Mouse (Mus musculus) liver, embryonic 13.5 days (tissue): Measurements from ENCODE around the gene Szt2. TPM values are rescaled to one million over a fixed set of nuclear protein-coding genes. Genes with fewer than 3 reads are reported as not detected.
A peak's percentile ranks its signal among the peaks of the same experiment; 100 is the strongest.

Experiments used
- ATAC-seq: fragments of 200-750 bp; cut with Nextera tagmentation; 2 replicates; pipeline ENCODE4 v1.8.0; 2017; ENCODE audit warnings: low read depth, mild to moderate bottlenecking, moderate number of reproducible peaks, moderate library complexity
- DNase-seq: peaks from one replicate; pipeline ENCODE4 v3.0.0; 2022
- H3K27ac ChIP-seq: fragments of 300-500 bp; sonication (generic); 2 replicates; pipeline ENCODE4 v1.5.1; 2015; ENCODE audit warnings: moderate library complexity, mild to moderate bottlenecking, inconsistent platforms
- H3K27me3 ChIP-seq: fragments of 300-500 bp; sonication (generic); 2 replicates; pipeline ENCODE4 v1.6.1; 2015; ENCODE audit warnings: mild to moderate bottlenecking, inconsistent platforms
- H3K36me3 ChIP-seq: fragments of 300-500 bp; sonication (generic); 2 replicates; pipeline ENCODE4 v1.6.1; 2015; ENCODE audit warnings: mild to moderate bottlenecking, inconsistent platforms
- H3K4me1 ChIP-seq: fragments of 300-500 bp; sonication (generic); replicated peaks from 2 replicates; pipeline ENCODE4 v1.6.1; 2015; ENCODE audit warnings: inconsistent platforms
- H3K4me2 ChIP-seq: fragments of 300-500 bp; sonication (generic); 2 replicates; pipeline ENCODE4 v1.6.1; 2015; ENCODE audit warnings: inconsistent platforms, mild to moderate bottlenecking, moderate library complexity
- H3K4me3 ChIP-seq: fragments of 300-500 bp; sonication (generic); replicated peaks from 2 replicates; pipeline ENCODE4 v1.5.1; 2015; ENCODE audit warnings: mild to moderate bottlenecking, inconsistent platforms
- H3K9ac ChIP-seq: fragments of 300-500 bp; sonication (generic); 2 replicates; pipeline ENCODE4 v1.6.1; 2015; ENCODE audit warnings: mild to moderate bottlenecking, inconsistent platforms
- H3K9me3 ChIP-seq: fragments of 300-500 bp; sonication (generic); replicated peaks from 2 replicates; pipeline ENCODE4 v1.6.1; 2016; ENCODE audit warnings: inconsistent platforms
- WGBS: fragments of 180-500 bp; shearing (Covaris S2); methylation state at CpG from one replicate; pipeline ENCODE4 v1.1.7; 2015; ENCODE audit not compliant: insufficient replicate concordance; 5-methylcytosine and 5-hydroxymethylcytosine counted together
- polyA plus RNA-seq: library from polyadenylated mRNA; unstranded; fragments of >200 nt; fragmentation: Nextera tagmentation; extraction: Ambion mirVana; gene quantifications from 2 replicates; pipeline ENCODE4 v1.2.1, GENCODE M21; 2015

Szt2 gene
- polyA plus RNA-seq, 1 experiment from 2014 or later: 2.0 TPM

DNA sequence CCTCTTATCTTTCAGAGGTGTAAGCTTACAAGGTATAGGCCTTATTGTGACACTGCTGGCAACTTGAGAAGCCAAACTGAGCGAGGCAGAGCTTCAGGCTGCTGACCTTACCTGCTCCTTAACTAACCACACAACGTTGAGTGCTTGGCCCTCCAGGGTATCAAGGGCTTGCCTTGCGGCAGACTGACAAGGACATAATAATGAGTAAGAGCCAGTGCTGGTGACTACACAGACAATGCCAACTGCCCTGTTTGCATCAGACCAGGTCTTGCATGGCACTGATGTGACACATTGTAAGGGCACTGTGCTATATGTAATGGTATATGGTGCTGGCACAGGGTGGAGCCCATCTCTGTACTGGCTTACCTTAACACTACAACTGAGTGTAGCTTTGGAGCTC is 40.5 kb downstream of the Szt2 start:
- WGBS: 79% methylated on average over 3 of the region's 3 CpGs
- Histone ChIP-seq H3K9me3 (no peaks in the 10 kb centered on the region), H3K27me3 (no peaks in the 10 kb centered on the region), H3K9ac (no peak overlapping the region), H3K4me2 (no peak overlapping the region), H3K4me3 (no peak overlapping the region), H3K4me1 (no peaks in the 10 kb centered on the region), H3K27ac (no peak overlapping the region), H3K36me3 (peaks cover 86% of the 10 kb centered on the region)
- no peak for ATAC-seq
- no peak for DNase-seq

DNA sequence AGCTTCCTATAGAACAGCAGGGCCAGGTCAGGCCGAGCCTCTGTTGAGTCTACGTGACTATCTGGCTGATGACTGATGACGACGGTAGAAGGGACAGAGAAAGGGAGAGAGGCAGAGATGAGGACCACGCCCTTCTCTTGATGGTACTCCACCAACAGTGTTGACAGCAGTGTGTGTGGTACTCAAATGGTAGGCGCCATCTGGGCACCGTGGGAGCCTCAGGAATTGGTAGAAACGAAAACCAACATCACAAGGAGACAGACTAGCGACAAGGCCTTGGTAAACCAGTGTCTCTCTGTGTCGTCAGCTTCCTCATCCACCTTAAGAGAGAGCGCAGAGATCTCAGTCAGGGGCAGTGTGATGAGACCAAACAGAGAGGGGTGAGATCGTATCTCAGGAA is 41.5 kb downstream of the Szt2 start:
- peaks cover 86% of the 10 kb centered on the region for H3K36me3 ChIP-seq

DNA sequence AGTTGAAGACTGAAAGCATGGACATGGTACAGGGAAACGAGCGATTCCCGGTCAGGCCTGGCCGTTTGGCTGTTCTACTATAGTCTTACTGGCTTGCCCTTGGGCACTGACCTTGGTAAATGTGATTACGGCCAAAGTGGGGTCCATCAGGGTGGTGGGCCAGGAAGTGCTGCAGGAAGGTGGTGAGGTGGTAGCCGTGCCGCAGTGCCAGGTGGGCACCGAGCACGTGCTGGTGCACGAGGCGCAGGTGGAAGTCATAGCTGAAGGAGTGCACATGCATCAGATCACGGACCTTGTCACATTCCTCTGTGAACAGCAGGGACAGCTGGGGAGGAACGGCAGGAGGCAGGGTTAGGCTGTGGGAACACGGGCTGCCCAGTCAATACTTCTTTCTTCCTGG is 43.1 kb downstream of the Szt2 start:
- H3K36me3 ChIP-seq: peaks cover 81% of the 10 kb centered on the region
- H3K4me2 ChIP-seq: no peak overlapping the region
- DNase-seq: no peak
- peaks cover 7% of the 10 kb centered on the region for H3K4me1 ChIP-seq
- no peaks in the 10 kb centered on the region for H3K9me3 ChIP-seq
- 82% methylated on average over 14 of the region's 14 CpGs for WGBS
- no peak overlapping the region for H3K4me3 ChIP-seq
- H3K27ac ChIP-seq: no peak overlapping the region
- no peak overlapping the region for H3K9ac ChIP-seq
- H3K27me3 ChIP-seq: no peaks in the 10 kb centered on the region
- ATAC-seq: no peak

More for the DNA sequence above, 41.5 kb downstream of the Szt2 start:
- DNase-seq (no peak), ATAC-seq (no peak)
- no peak overlapping the region for H3K9ac ChIP-seq
- no peaks in the 10 kb centered on the region for H3K9me3 ChIP-seq
- no peak overlapping the region for H3K4me2 ChIP-seq
- WGBS: 78% methylated on average over 12 of the region's 12 CpGs
- no peaks in the 10 kb centered on the region for H3K4me1 ChIP-seq
- H3K27me3 ChIP-seq: no peaks in the 10 kb centered on the region
- no peak overlapping the region for H3K27ac ChIP-seq
- no peak overlapping the region for H3K4me3 ChIP-seq

DNA sequence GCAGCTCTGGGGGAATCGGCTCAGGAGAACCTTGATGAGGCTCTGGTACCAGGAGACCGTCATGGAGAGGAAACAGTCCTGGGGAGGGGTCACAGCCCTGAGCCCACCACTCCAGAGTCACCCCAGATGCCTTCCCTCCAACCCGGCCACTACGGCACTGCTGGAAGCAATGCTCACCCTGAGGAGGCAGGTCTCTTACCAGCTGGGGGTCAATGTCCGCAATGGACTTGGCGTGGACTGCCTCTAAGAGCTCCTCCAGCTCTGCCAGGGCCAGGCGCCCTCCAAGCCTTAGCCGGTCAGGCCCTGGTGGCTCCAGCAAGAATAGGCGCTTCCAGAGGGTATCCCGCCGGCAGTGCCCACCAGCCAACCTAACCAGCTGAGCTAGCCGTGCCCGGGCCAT is 44.4 kb downstream of the Szt2 start:
- no peak for DNase-seq
- Histone ChIP-seq H3K9me3 (no peaks in the 10 kb centered on the region), H3K36me3 (peaks cover 70% of the 10 kb centered on the region), H3K4me3 (no peak overlapping the region), H3K9ac (no peak overlapping the region), H3K4me2 (no peak overlapping the region), H3K4me1 (peaks cover 20% of the 10 kb centered on the region), H3K27ac (no peak overlapping the region), H3K27me3 (no peaks in the 10 kb centered on the region)
- ATAC-seq: no peak
- WGBS: 87% methylated on average over 13 of the region's 13 CpGs

DNA sequence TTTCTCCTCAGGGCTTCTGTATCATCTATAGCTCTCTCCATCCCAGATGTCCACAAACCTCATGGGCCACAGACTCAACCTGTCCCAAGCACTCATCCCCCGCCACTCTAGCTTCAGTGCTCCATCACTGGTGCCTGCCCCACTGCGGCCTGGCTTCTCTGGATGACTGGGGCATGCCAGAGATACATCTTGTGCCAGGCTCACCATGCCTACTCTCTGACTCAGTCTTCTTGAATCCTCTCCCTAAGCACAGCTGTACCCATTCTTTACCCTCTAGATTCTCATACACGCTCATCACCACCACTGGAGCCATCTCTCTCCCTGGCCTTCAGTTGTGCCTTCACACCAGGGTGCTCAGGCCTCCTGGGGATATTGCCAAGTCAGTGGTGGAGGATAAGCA is 45.1 kb downstream of the Szt2 start:
- no peak overlapping the region for H3K4me2 ChIP-seq
- no peak overlapping the region for H3K27ac ChIP-seq
- peaks cover 64% of the 10 kb centered on the region for H3K36me3 ChIP-seq
- H3K4me1 ChIP-seq: peaks cover 26% of the 10 kb centered on the region
- no peak overlapping the region for H3K4me3 ChIP-seq
- no peaks in the 10 kb centered on the region for H3K27me3 ChIP-seq
- 93% methylated on average over 3 of the region's 3 CpGs for WGBS
- DNase-seq: no peak
- ATAC-seq: no peak
- no peak overlapping the region for H3K9ac ChIP-seq
- no peaks in the 10 kb centered on the region for H3K9me3 ChIP-seq

DNA sequence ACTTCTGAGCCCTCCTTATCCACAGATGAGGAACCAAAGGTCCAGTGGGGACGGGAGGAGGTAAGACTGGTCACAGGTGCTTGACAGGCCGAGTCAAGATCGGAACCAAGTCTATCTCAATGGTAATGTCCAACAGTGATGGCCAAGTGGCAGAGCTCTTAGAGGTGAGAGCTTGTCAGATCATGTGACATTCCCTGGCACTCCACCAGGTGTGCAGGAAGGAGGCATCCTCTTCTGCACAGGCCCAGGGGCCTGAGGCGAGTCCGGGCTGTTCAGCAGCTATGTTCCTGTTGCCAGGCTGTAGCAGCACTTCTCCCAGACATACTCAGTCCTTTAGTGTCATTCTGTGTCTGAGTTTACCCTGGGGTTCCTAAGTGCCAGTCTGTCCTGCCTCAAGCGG is 46.2 kb downstream of the Szt2 start:
- Histone ChIP-seq H3K4me1 (peaks cover 26% of the 10 kb centered on the region), H3K9me3 (no peaks in the 10 kb centered on the region), H3K4me3 (no peak overlapping the region), H3K27ac (no peak overlapping the region), H3K9ac (no peak overlapping the region), H3K27me3 (no peaks in the 10 kb centered on the region), H3K36me3 (peaks cover 53% of the 10 kb centered on the region), H3K4me2 (no peak overlapping the region)
- no peak for ATAC-seq
- WGBS: 83% methylated on average over 6 of the region's 6 CpGs
- DNase-seq: no peak

DNA sequence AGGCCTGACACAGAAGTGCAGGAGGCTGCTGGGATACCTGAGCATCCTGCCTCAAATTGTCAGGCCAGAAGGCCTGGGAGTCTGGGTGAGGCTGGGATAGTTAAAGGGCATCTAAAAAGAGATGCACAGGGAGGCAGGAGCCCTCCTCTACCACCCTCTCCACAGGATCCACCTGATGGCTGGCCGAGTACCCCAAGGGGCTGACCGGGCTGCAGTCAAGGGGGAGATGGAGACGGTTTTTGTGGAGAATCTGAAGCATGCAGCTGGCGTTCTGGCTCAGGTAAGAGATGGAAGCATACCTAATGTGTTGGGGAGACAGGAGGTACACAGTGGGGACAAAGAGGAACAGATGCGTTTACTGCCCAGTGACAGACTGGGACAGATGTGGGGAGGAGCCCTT is 47.6 kb downstream of the Szt2 start:
- ATAC-seq (no peak), DNase-seq (no peak)
- peaks cover 47% of the 10 kb centered on the region for H3K36me3 ChIP-seq
- H3K9ac ChIP-seq: no peak overlapping the region
- no peak overlapping the region for H3K27ac ChIP-seq
- no peak overlapping the region for H3K4me3 ChIP-seq
- H3K4me1 ChIP-seq: peaks cover 26% of the 10 kb centered on the region
- H3K4me2 ChIP-seq: no peak overlapping the region
- WGBS: 78% methylated on average over 5 of the region's 5 CpGs
- H3K9me3 ChIP-seq: no peaks in the 10 kb centered on the region
- no peaks in the 10 kb centered on the region for H3K27me3 ChIP-seq

- Histone ChIP-seq H3K4me3 (peak overlapping the region; percentile 74), H3K27ac (peak overlapping the region; percentile 66), H3K9ac (peak overlapping the region; percentile 79), H3K4me2 (peak overlapping the region; percentile 96), H3K9me3 (no peaks in the 10 kb centered on the region), H3K36me3 (peaks cover 35% of the 10 kb centered on the region), H3K4me1 (peaks cover 26% of the 10 kb centered on the region), H3K27me3 (no peaks in the 10 kb centered on the region)
- DNase-seq (peak; percentile 57), ATAC-seq (peak; percentile 76)
- 1% methylated on average over 54 of the region's 54 CpGs for WGBS
These were observed 49.0 kb downstream of the Szt2 start for GRCm38 (mm10) chr4:118359896-118360720.

DNA sequence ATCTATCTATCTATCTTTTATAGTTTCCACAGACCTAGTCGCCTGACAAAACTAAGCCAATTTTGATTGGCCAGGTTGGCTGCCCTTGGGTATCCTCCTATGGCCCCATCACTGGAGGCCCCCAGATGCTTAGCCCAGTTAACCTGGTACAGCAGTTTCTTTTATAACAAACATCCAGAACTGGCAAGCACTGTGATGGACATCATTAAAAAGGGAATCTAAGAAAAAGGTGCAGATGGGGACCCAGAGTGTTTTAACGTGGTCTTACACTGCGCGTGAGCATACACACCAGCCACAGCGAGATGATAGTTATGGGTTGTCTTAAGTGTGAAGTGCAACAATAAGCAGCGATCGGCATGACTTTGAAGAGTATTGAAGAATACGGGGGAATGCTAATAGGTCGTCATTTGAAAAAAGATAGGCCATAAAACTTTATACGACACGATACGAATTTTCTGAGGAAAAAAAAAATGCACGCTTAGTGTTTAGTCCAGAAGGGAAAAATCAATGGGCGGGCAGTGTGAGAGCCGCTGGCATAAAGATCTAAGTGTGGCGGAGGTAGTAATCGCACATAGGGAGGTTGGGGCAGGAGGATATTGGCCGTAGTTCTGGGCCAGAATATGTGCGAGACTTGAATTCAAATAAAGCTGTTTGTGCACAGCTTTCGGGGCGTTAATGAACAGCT is 49.7 kb downstream of the Szt2 start:
- peaks cover 26% of the 10 kb centered on the region for H3K4me1 ChIP-seq
- H3K27me3 ChIP-seq: no peaks in the 10 kb centered on the region
- peaks cover 27% of the 10 kb centered on the region for H3K36me3 ChIP-seq
- no peaks in the 10 kb centered on the region for H3K9me3 ChIP-seq
- H3K9ac ChIP-seq: peak overlapping the region; percentile 79
- 13% methylated on average over 21 of the region's 21 CpGs for WGBS
- ATAC-seq (peak; percentile 27), DNase-seq (no peak)
- peak overlapping the region; percentile 74 for H3K4me3 ChIP-seq
- H3K4me2 ChIP-seq: peak overlapping the region; percentile 96
- no peak overlapping the region for H3K27ac ChIP-seq

- DNase-seq (no peak), ATAC-seq (no peak)
- Histone ChIP-seq H3K27ac (no peak overlapping the region), H3K9me3 (no peaks in the 10 kb centered on the region), H3K4me1 (peaks cover 26% of the 10 kb centered on the region), H3K36me3 (peaks cover 17% of the 10 kb centered on the region), H3K27me3 (no peaks in the 10 kb centered on the region), H3K4me2 (no peak overlapping the region), H3K4me3 (no peak overlapping the region), H3K9ac (no peak overlapping the region)
- 74% methylated on average over 17 of the region's 17 CpGs for WGBS
These were observed 50.7 kb downstream of the Szt2 start for GRCm38 (mm10) chr4:118358159-118358895.

GRCm38 (mm10) chr4:118357504-118357903 is 51.6 kb downstream of the Szt2 start:
- no peaks in the 10 kb centered on the region for H3K27me3 ChIP-seq
- no peaks in the 10 kb centered on the region for H3K9me3 ChIP-seq
- H3K4me3 ChIP-seq: no peak overlapping the region
- peaks cover 9% of the 10 kb centered on the region for H3K36me3 ChIP-seq
- no peak overlapping the region for H3K9ac ChIP-seq
- WGBS: 72% methylated on average over 8 of the region's 8 CpGs
- no peak overlapping the region for H3K4me2 ChIP-seq
- H3K4me1 ChIP-seq: peaks cover 26% of the 10 kb centered on the region
- DNase-seq (no peak), ATAC-seq (no peak)
- H3K27ac ChIP-seq: no peak overlapping the region
